Mouse (Mus musculus): ENCODE measurements at regions not wholly inside any gene's neighbourhood (a gene's known extent, or its start where the extent isn't known, plus 50 kb on each side); places are given as distances from the start of the nearest gene placed in this dataset.

DNA sequence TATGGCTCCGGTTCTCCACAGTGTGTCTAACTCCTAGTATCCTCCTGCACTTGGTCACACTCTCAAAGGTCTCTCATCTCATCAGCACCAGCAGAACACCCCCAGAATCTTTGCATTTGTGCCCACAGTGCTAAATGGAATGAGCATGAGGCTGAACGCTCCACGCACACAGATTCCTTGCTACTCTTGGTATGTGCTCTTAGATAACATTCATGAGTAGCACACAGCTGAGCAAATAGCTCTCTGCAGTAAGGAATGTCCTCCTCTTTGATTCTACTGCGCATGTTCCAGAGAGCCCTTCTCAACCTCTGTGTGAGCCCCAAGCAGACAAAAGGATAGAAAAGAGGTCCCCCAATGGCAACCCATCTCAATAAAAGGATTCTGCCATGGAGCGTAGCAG lies 326.1 kb upstream of the Zfp637 start:
- Histone ChIP-seq H3K36me3 (ENCODE audit: control insufficient read depth, insufficient read depth, low read length) (no peaks in the 10 kb centered on the region), H3K27ac (ENCODE audit: low read depth, low read length) (no peak overlapping the region), H3K4me1 (ENCODE audit: control insufficient read depth, insufficient read depth, low read length) (0 out of 2 replicates have a peak, but pooled peaks cover 3% of the 10 kb centered on the region), H3K4me3 (ENCODE audit: low read length) (no peak overlapping the region), H3K9ac (ENCODE audit: low read depth, low read length) (no peak overlapping the region), H3K9me3 (ENCODE audit: control insufficient read depth, low read length) (no peaks in the 10 kb centered on the region), H3K27me3 (ENCODE audit: control insufficient read depth, insufficient read depth, low read length) (0 out of 2 replicates have a peak, but pooled peaks cover 2% of the 10 kb centered on the region), H3K4me2 (replicated peaks; ENCODE audit: low read depth, low read length) (no peak overlapping the region)
- ATAC-seq (ENCODE audit: low FRiP score, low TSS enrichment): no peak
- WGBS: 82% methylated on average over 5 of the region's 5 CpGs

DNA sequence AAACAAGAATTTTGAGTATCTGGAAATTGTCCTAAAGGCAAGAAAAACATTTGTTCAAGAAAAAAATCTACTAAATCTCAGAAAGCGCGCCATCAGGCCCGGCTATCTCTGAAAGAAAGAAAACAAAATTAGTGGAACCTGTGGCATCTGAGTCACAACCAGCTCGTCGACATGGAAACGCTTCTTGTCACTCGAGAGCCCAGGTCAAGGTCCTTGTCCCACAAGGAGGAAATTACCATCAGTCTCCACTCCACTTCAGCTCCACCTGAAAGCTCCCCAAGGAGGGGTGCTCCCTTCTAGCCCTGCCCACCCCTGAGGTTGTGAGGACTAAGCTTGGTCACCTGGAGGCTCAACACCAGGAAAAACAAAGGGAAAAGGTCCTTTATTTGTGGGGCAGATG lies 324.1 kb upstream of the Zfp637 start:
- Histone ChIP-seq H3K9me3 (ENCODE audit: control insufficient read depth, low read length) (no peaks in the 10 kb centered on the region), H3K27me3 (ENCODE audit: control insufficient read depth, insufficient read depth, low read length) (no peaks in the 10 kb centered on the region), H3K4me3 (ENCODE audit: low read length) (no peak overlapping the region), H3K9ac (ENCODE audit: low read depth, low read length) (no peak overlapping the region), H3K27ac (ENCODE audit: low read depth, low read length) (no peak overlapping the region), H3K36me3 (ENCODE audit: control insufficient read depth, insufficient read depth, low read length) (no peaks in the 10 kb centered on the region), H3K4me2 (replicated peaks; ENCODE audit: low read depth, low read length) (no peak overlapping the region), H3K4me1 (ENCODE audit: control insufficient read depth, insufficient read depth, low read length) (0 out of 2 replicates have a peak, but pooled peaks cover 3% of the 10 kb centered on the region)
- 27% methylated on average over 7 of the region's 7 CpGs for WGBS
- ATAC-seq (ENCODE audit: low FRiP score, low TSS enrichment): no peak

DNA sequence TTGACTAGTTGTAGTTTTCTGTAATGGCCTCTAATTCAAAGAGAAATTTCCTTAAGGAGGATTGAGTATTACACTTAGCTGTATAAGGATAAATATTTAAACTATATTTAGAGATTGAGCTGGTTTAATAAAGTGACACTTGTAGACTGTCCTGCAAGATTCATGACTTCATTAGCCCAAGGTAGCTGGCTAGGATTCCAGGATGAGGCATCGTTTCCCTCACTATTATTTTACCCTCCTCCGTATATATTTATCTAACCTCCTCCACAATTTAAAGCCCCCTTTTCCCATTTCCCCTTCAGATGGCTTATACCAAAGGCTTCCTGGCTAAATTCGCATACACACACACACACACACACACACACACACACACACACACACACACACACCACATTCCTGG lies 322.0 kb upstream of the Zfp637 start:
- peak; percentile 83 for ATAC-seq (ENCODE audit: low FRiP score, low TSS enrichment)
- Histone ChIP-seq H3K9ac (ENCODE audit: low read depth, low read length) (no peak overlapping the region), H3K4me2 (replicated peaks; ENCODE audit: low read depth, low read length) (no peak overlapping the region), H3K4me1 (ENCODE audit: control insufficient read depth, insufficient read depth, low read length) (0 out of 2 replicates have a peak, but pooled peaks cover 3% of the 10 kb centered on the region), H3K4me3 (ENCODE audit: low read length) (no peak overlapping the region), H3K27ac (ENCODE audit: low read depth, low read length) (no peak overlapping the region), H3K27me3 (ENCODE audit: control insufficient read depth, insufficient read depth, low read length) (no peaks in the 10 kb centered on the region), H3K9me3 (ENCODE audit: control insufficient read depth, low read length) (no peaks in the 10 kb centered on the region), H3K36me3 (ENCODE audit: control insufficient read depth, insufficient read depth, low read length) (no peaks in the 10 kb centered on the region)
- 12% methylated on average over 3 of the region's 3 CpGs for WGBS

DNA sequence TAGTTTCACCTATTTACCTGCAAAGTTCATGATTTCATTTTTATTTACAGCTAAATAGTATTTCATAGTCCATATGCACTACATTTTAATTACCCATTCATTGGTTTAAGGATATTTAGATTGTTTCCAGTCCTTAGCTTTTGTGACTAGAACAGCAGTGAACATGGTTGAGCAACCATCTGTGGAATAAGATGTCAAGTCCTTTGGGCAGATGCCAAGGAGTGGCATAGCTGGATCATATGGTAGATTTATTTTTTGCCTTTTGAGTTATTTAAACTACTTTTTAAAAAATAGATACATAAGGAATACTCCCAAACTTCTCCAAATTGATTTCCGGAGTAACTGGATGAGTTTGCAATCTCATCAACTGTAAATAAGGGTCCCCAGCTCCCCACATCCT lies 321.5 kb upstream of the Zfp637 start:
- no peaks in the 10 kb centered on the region for H3K27me3 ChIP-seq (ENCODE audit: control insufficient read depth, insufficient read depth, low read length)
- no peak overlapping the region for H3K4me2 ChIP-seq (replicated peaks; ENCODE audit: low read depth, low read length)
- WGBS: 78% methylated on average over 1 of the region's 1 CpGs
- H3K36me3 ChIP-seq (ENCODE audit: control insufficient read depth, insufficient read depth, low read length): no peaks in the 10 kb centered on the region
- no peak overlapping the region for H3K27ac ChIP-seq (ENCODE audit: low read depth, low read length)
- no peak for ATAC-seq (ENCODE audit: low FRiP score, low TSS enrichment)
- 0 out of 2 replicates have a peak, but pooled peaks cover 3% of the 10 kb centered on the region for H3K4me1 ChIP-seq (ENCODE audit: control insufficient read depth, insufficient read depth, low read length)
- no peaks in the 10 kb centered on the region for H3K9me3 ChIP-seq (ENCODE audit: control insufficient read depth, low read length)
- no peak overlapping the region for H3K9ac ChIP-seq (ENCODE audit: low read depth, low read length)
- no peak overlapping the region for H3K4me3 ChIP-seq (ENCODE audit: low read length)

DNA sequence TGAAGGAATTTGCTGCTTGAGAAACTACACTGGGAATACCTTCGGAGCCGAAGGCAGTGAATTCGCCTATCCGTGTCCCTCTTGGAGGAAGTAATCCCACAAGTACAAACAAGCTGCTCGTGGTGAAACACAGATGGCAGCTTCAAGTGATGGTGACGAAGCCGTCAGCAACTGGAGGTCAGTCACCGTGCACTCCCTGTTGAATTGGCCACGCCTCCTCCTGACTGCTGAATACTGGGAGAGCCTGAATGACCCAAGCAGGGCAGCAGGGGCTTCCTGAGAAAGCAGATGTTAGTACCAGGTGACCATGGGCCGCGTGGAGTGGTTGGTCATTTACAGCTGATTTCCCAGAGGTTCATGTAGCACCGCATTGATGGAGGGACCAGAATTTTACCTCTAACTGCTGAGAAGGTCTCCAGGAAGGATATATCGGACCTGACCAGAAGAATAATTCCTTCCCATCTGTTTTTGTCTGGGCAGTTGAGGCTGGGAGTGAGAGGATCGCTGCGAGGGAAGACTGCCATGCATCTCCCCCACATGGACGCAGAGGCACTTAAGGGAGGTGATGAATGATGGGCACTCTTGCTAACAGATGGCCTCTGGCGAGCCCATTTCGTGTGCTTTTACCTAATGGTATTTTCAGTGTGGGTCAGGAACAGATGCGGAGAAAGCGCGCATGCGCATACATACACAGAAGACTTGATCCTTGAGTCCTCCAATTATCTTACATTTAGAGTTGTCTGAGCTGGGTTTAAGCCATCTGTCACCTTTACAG lies 314.6 kb upstream of the Zfp637 start:
- Histone ChIP-seq H3K9ac (ENCODE audit: low read depth, low read length) (no peak overlapping the region), H3K4me1 (ENCODE audit: control insufficient read depth, insufficient read depth, low read length) (peaks cover 8% of the 10 kb centered on the region; the same call in 1 of the 2 replicates), H3K36me3 (ENCODE audit: control insufficient read depth, insufficient read depth, low read length) (no peaks in the 10 kb centered on the region), H3K4me2 (replicated peaks; ENCODE audit: low read depth, low read length) (no peak overlapping the region), H3K27ac (ENCODE audit: low read depth, low read length) (no peak overlapping the region), H3K4me3 (ENCODE audit: low read length) (no peak overlapping the region), H3K27me3 (ENCODE audit: control insufficient read depth, insufficient read depth, low read length) (no peaks in the 10 kb centered on the region), H3K9me3 (ENCODE audit: control insufficient read depth, low read length) (no peaks in the 10 kb centered on the region)
- WGBS: 28% methylated on average over 22 of the region's 22 CpGs
- peak; percentile 43; the same call in 1 of the 2 replicates for ATAC-seq (ENCODE audit: low FRiP score, low TSS enrichment)

DNA sequence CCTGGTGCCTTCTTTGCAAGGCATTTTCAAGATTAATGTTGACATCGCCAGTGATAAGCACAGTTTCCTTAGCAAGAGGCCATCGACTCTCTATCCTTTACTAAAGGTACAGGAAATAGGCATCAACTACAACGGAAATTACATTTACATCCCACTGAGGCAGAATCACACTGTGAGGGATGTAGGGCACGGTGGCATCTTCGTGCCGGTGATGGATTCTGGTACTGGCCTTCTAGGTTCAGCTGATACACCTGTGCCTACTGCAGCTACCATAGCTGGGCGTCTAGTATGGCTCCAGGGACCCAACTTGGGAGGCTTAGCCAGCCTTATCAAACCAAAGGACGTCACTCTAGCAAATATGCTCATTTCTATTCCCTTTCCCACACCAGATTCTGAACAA lies 313.5 kb upstream of the Zfp637 start:
- no peak for ATAC-seq (ENCODE audit: low FRiP score, low TSS enrichment)
- no peak overlapping the region for H3K27ac ChIP-seq (ENCODE audit: low read depth, low read length)
- 73% methylated on average over 8 of the region's 8 CpGs for WGBS
- H3K4me1 ChIP-seq (ENCODE audit: control insufficient read depth, insufficient read depth, low read length): peaks cover 8% of the 10 kb centered on the region; the same call in 1 of the 2 replicates
- no peaks in the 10 kb centered on the region for H3K36me3 ChIP-seq (ENCODE audit: control insufficient read depth, insufficient read depth, low read length)
- H3K4me2 ChIP-seq (replicated peaks; ENCODE audit: low read depth, low read length): no peak overlapping the region
- H3K9ac ChIP-seq (ENCODE audit: low read depth, low read length): no peak overlapping the region
- H3K9me3 ChIP-seq (ENCODE audit: control insufficient read depth, low read length): no peaks in the 10 kb centered on the region
- no peak overlapping the region for H3K4me3 ChIP-seq (ENCODE audit: low read length)
- H3K27me3 ChIP-seq (ENCODE audit: control insufficient read depth, insufficient read depth, low read length): no peaks in the 10 kb centered on the region

DNA sequence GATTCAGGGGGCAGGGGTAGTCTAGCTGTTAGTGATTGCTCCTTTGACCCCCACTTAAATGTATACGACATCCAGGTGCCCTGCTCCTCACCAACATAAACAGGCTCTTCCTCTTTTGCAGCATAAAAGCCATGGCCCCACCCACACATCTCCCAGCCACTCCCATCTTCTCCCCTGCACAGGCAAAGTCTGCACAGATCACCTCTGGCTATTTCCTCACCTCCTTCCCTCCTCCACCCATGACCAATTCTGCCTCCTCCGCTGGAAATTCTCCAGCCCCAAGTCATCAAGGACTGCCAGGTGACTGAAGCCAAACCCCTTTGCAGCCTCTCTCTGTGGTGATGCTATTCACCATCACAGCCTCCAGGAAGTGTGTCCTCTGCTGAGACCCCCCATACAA lies 306.8 kb upstream of the Zfp637 start:
- H3K27me3 ChIP-seq (ENCODE audit: control insufficient read depth, insufficient read depth, low read length): no peaks in the 10 kb centered on the region
- no peaks in the 10 kb centered on the region for H3K4me1 ChIP-seq (ENCODE audit: control insufficient read depth, insufficient read depth, low read length)
- H3K27ac ChIP-seq (ENCODE audit: low read depth, low read length): no peak overlapping the region
- ATAC-seq (ENCODE audit: low FRiP score, low TSS enrichment): peak; percentile 52; the same call in 1 of the 2 replicates
- H3K4me2 ChIP-seq (replicated peaks; ENCODE audit: low read depth, low read length): no peak overlapping the region
- no peaks in the 10 kb centered on the region for H3K36me3 ChIP-seq (ENCODE audit: control insufficient read depth, insufficient read depth, low read length)
- H3K9ac ChIP-seq (ENCODE audit: low read depth, low read length): no peak overlapping the region
- 26% methylated on average over 2 of the region's 2 CpGs for WGBS
- H3K9me3 ChIP-seq (ENCODE audit: control insufficient read depth, low read length): no peaks in the 10 kb centered on the region
- H3K4me3 ChIP-seq (ENCODE audit: low read length): no peak overlapping the region

DNA sequence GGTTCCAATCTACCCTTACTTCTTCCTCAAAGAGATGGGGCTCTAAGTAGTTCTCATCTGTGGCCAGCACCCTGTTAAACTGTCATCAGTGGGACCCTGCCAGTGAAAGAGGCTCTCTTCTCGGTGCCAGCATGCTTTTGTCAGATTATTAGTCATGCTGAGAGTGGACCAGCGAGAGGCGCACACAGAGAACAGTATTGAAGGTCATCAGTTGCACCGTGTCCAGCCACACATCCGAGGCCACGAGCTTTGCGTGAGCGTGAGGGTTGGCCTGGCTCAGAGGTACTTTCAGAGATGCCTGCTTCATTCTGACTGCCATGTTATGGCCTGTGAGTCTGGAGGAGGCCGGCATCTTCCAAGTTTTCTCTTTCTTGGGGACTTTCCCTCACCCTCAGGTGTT lies 306.0 kb upstream of the Zfp637 start:
- Histone ChIP-seq H3K27ac (ENCODE audit: low read depth, low read length) (no peak overlapping the region), H3K9me3 (ENCODE audit: control insufficient read depth, low read length) (no peaks in the 10 kb centered on the region), H3K4me3 (ENCODE audit: low read length) (no peak overlapping the region), H3K36me3 (ENCODE audit: control insufficient read depth, insufficient read depth, low read length) (no peaks in the 10 kb centered on the region), H3K4me1 (ENCODE audit: control insufficient read depth, insufficient read depth, low read length) (no peaks in the 10 kb centered on the region), H3K27me3 (ENCODE audit: control insufficient read depth, insufficient read depth, low read length) (no peaks in the 10 kb centered on the region), H3K9ac (ENCODE audit: low read depth, low read length) (no peak overlapping the region), H3K4me2 (replicated peaks; ENCODE audit: low read depth, low read length) (no peak overlapping the region)
- no peak for ATAC-seq (ENCODE audit: low FRiP score, low TSS enrichment)
- 91% methylated on average over 9 of the region's 9 CpGs for WGBS

DNA sequence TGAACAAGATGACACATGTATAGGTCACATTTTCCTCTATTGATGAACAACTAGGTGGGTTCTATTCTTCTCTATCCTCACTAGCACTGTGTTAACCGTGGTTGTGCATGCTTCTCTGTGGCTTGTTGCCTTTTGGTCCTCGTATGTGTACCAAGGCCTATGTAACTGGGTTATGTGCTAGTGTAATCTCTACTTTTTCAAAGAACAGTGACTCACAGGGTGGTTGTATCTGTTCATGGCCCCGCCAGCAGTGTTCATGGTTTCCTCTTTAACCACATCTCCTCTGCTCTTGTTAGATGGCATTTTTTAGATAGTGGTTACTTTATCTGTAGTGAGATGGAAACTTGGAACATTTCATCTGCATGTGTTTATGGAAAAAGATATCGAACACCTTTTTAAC lies 304.9 kb upstream of the Zfp637 start:
- 91% methylated on average over 4 of the region's 4 CpGs for WGBS
- Histone ChIP-seq H3K4me1 (ENCODE audit: control insufficient read depth, insufficient read depth, low read length) (no peaks in the 10 kb centered on the region), H3K27ac (ENCODE audit: low read depth, low read length) (no peak overlapping the region), H3K9me3 (ENCODE audit: control insufficient read depth, low read length) (no peaks in the 10 kb centered on the region), H3K9ac (ENCODE audit: low read depth, low read length) (no peak overlapping the region), H3K4me3 (ENCODE audit: low read length) (no peak overlapping the region), H3K27me3 (ENCODE audit: control insufficient read depth, insufficient read depth, low read length) (no peaks in the 10 kb centered on the region), H3K4me2 (replicated peaks; ENCODE audit: low read depth, low read length) (no peak overlapping the region), H3K36me3 (ENCODE audit: control insufficient read depth, insufficient read depth, low read length) (no peaks in the 10 kb centered on the region)
- no peak for ATAC-seq (ENCODE audit: low FRiP score, low TSS enrichment)

Measured in kidney, embryonic 14.5 days (tissue).